Mouse (Mus musculus) cerebellum, adult (tissue): ENCODE measurements around the gene Numb.

Source experiments
- ATAC-seq: cut with Nextera tagmentation; 2 replicates; pipeline ENCODE4 v1.9.2; 2017; ENCODE audit warnings: mild to moderate bottlenecking, moderate library complexity, mixed read lengths; ENCODE audit not compliant: insufficient number of reproducible peaks, low FRiP score, low TSS enrichment

Numb gene

GRCm38 (mm10) chr12:83855211-83855610, 66.5 kb downstream of the Numb start:
- no peak for ATAC-seq

GRCm38 (mm10) chr12:83854281-83854680, 67.5 kb downstream of the Numb start:
- ATAC-seq: no peak

- no peak for ATAC-seq
Measured at GRCm38 (mm10) chr12:83852512-83853213, 69.1 kb downstream of the Numb start.

GRCm38 (mm10) chr12:83850334-83850733, 71.4 kb downstream of the Numb start:
- no peak for ATAC-seq

GRCm38 (mm10) chr12:83848595-83849231, 73.0 kb downstream of the Numb start:
- no peak for ATAC-seq

GRCm38 (mm10) chr12:83847877-83848276, 73.9 kb downstream of the Numb start:
- no peak for ATAC-seq

- no peak for ATAC-seq
Measured at GRCm38 (mm10) chr12:83842678-83843440, 78.9 kb downstream of the Numb start.

GRCm38 (mm10) chr12:83841409-83842190, 80.1 kb downstream of the Numb start:
- no peak for ATAC-seq

- no peak for ATAC-seq
Measured at GRCm38 (mm10) chr12:83833979-83834378, 87.8 kb downstream of the Numb start.

- no peak for ATAC-seq
Measured at GRCm38 (mm10) chr12:83830424-83830823, 91.3 kb downstream of the Numb start.

- ATAC-seq: no peak
Measured at GRCm38 (mm10) chr12:83816616-83817015, 105.1 kb downstream of the Numb start.

GRCm38 (mm10) chr12:83811901-83812300, 109.8 kb downstream of the Numb start:
- no peak for ATAC-seq

GRCm38 (mm10) chr12:83803641-83804040, 118.1 kb downstream of the Numb start:
- no peak for ATAC-seq

GRCm38 (mm10) chr12:83800943-83801342, 120.8 kb downstream of the Numb start:
- no peak for ATAC-seq

- no peak for ATAC-seq
Measured at GRCm38 (mm10) chr12:83798313-83798712, 123.4 kb downstream of the Numb start.

- no peak for ATAC-seq
Measured at GRCm38 (mm10) chr12:83795586-83795985, 126.1 kb downstream of the Numb start.

- no peak for ATAC-seq
Measured at GRCm38 (mm10) chr12:83795051-83795450, 126.7 kb downstream of the Numb start.

GRCm38 (mm10) chr12:83792706-83793410, 128.9 kb downstream of the Numb start:
- no peak for ATAC-seq

GRCm38 (mm10) chr12:83791737-83792136, 130.0 kb downstream of the Numb start:
- ATAC-seq: 0 out of 2 replicates have a peak, but pooled peaks have one; percentile 47

GRCm38 (mm10) chr12:83790749-83791148, 131.0 kb downstream of the Numb start:
- no peak for ATAC-seq
